Mouse (Mus musculus) embryonic facial prominence, embryonic 15.5 days (tissue): ENCODE results near the gene Qrich1. TPM values are rescaled to one million over a fixed set of nuclear protein-coding genes. Genes with fewer than 3 reads are reported as not detected.
A peak's percentile ranks its signal among the peaks of the same experiment; 100 is the strongest.

Experiments used
- ATAC-seq: fragments of 200-750 bp; cut with Nextera tagmentation; 2 replicates; pipeline ENCODE4 v1.8.0; 2017; ENCODE audit warnings: low read depth, moderate TSS enrichment; ENCODE audit not compliant: insufficient number of reproducible peaks, low FRiP score, low TSS enrichment
- H3K27ac ChIP-seq: fragments of 300-500 bp; sonication (generic); replicated peaks from 2 replicates; pipeline ENCODE4 v1.5.1; 2015; ENCODE audit warnings: mild to moderate bottlenecking, inconsistent platforms
- H3K27me3 ChIP-seq: fragments of 300-500 bp; sonication (generic); 2 replicates; pipeline ENCODE4 v1.6.1; 2015; ENCODE audit warnings: inconsistent platforms
- H3K36me3 ChIP-seq: fragments of 300-500 bp; sonication (generic); 2 replicates; pipeline ENCODE4 v1.6.1; 2015; ENCODE audit warnings: mild to moderate bottlenecking, inconsistent platforms
- H3K4me1 ChIP-seq: fragments of 300-500 bp; sonication (generic); 2 replicates; pipeline ENCODE4 v1.6.1; 2015; ENCODE audit warnings: inconsistent platforms
- H3K4me2 ChIP-seq: fragments of 300-500 bp; sonication (generic); replicated peaks from 2 replicates; pipeline ENCODE4 v1.6.1; 2015; ENCODE audit warnings: mild to moderate bottlenecking, inconsistent platforms
- H3K4me3 ChIP-seq: fragments of 300-500 bp; sonication (generic); replicated peaks from 2 replicates; pipeline ENCODE4 v1.5.1; 2015; ENCODE audit warnings: mild to moderate bottlenecking, inconsistent platforms
- H3K9ac ChIP-seq: fragments of 300-500 bp; sonication (generic); 2 replicates; pipeline ENCODE4 v1.6.1; 2015; ENCODE audit warnings: inconsistent platforms
- H3K9me3 ChIP-seq: fragments of 300-500 bp; sonication (generic); replicated peaks from 2 replicates; pipeline ENCODE4 v1.6.1; 2016; ENCODE audit warnings: inconsistent platforms
- WGBS: fragments of 180-500 bp; shearing (Covaris S2); methylation state at CpG from one replicate; pipeline ENCODE4 v1.1.7; 2015; 5-methylcytosine and 5-hydroxymethylcytosine counted together
- polyA plus RNA-seq: library from polyadenylated mRNA; unstranded; fragments of >200 nt; fragmentation: Nextera tagmentation; extraction: Ambion mirVana; gene quantifications from 2 replicates; pipeline ENCODE4 v1.2.1, GENCODE M21; 2015

Qrich1 gene
- polyA plus RNA-seq, 1 experiment from 2014 or later, result 125 TPM

DNA sequence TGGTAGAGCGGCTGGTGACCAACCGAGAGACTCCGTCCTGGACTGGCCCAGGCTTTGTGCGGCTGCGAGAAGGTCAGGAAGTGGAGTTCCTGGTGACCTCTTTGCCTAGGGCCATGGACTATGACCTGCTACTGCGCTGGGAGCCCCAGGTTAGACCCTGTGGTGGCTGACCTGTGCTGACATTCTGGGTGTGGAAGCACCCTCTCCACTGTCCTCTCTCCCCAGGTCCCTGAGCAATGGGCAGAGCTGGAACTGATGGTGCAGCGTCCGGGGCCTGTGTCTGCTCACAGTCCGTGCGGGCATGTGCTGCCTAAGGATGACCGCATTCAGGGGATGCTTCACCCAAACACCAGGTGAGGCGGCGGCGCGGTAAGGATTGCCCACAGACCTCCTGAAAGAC lies 32.6 kb upstream of the Qrich1 start:
- H3K9ac ChIP-seq, result no peak overlapping the region
- H3K4me3 ChIP-seq, result no peak overlapping the region
- no peak for ATAC-seq
- no peak overlapping the region for H3K4me2 ChIP-seq
- H3K27me3 ChIP-seq, result no peaks in the 10 kb centered on the region
- peaks cover 76% of the 10 kb centered on the region for H3K36me3 ChIP-seq
- H3K4me1 ChIP-seq, result peaks cover 24% of the 10 kb centered on the region
- no peak overlapping the region for H3K27ac ChIP-seq
- no peaks in the 10 kb centered on the region for H3K9me3 ChIP-seq
- 92% methylated on average over 15 of the region's 15 CpGs for WGBS

DNA sequence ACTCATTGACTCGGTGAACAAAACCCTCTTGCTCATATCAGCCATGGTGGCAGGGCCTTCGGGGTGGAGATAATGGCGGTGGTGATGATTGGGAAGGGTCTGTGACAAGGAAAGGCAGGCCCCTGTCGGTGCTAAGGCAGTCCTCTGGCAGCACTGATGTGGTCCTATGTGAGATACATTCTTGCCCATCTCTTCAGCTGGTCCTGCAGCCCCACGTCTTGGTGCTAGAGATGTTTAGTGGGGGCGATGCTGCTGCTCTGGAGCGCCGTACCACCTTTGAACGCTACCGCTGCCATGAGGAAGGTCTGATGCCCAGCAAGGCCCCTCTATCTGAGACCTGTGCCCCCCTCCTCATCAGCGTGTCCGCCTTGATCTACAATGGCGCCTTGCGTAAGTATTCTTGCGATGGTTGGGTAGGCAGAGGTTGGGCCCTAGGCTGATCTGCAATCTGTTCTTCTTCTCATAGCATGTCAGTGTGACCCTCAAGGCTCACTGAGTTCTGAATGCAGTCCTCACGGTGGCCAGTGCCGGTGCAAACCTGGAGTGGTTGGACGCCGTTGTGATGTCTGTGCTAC lies 31.2 kb upstream of the Qrich1 start:
- Histone ChIP-seq H3K36me3 (peaks cover 83% of the 10 kb centered on the region), H3K9me3 (no peaks in the 10 kb centered on the region)

DNA sequence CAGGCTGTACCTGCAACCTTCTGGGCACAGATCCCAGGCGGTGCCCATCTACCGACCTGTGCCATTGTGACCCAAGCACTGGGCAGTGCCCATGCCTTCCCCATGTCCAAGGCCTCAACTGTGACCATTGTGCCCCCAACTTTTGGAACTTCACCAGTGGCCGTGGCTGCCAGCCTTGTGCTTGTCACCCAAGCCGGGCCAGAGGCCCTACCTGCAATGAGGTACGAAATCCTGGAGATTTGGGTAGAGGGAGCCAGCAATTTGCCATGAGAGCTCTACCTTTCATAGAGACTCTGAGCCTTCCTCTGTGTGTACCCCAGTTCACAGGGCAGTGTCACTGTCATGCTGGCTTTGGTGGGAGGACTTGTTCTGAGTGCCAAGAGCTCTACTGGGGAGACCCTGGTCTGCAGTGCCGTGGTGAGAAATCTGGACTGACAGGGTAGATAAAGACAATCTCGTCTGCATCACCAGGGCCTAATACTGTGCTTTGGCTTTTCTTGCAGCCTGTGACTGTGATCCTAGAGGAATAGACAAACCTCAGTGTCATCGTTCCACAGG lies 29.6 kb upstream of the Qrich1 start:
- no peak overlapping the region for H3K4me2 ChIP-seq
- no peak overlapping the region for H3K27ac ChIP-seq
- H3K9me3 ChIP-seq, result no peaks in the 10 kb centered on the region
- ATAC-seq, result no peak
- no peak overlapping the region for H3K4me3 ChIP-seq
- H3K36me3 ChIP-seq, result peaks cover 76% of the 10 kb centered on the region
- WGBS, result 92% methylated on average over 8 of the region's 8 CpGs
- no peaks in the 10 kb centered on the region for H3K27me3 ChIP-seq
- no peak overlapping the region for H3K9ac ChIP-seq
- H3K4me1 ChIP-seq, result peaks cover 17% of the 10 kb centered on the region

More for the DNA sequence above, 31.2 kb upstream of the Qrich1 start:
- Histone ChIP-seq H3K4me2 (no peak overlapping the region), H3K9ac (no peak overlapping the region), H3K4me3 (no peak overlapping the region), H3K27me3 (no peaks in the 10 kb centered on the region), H3K4me1 (peaks cover 19% of the 10 kb centered on the region), H3K27ac (no peak overlapping the region)
- 93% methylated on average over 19 of the region's 19 CpGs for WGBS
- no peak for ATAC-seq

DNA sequence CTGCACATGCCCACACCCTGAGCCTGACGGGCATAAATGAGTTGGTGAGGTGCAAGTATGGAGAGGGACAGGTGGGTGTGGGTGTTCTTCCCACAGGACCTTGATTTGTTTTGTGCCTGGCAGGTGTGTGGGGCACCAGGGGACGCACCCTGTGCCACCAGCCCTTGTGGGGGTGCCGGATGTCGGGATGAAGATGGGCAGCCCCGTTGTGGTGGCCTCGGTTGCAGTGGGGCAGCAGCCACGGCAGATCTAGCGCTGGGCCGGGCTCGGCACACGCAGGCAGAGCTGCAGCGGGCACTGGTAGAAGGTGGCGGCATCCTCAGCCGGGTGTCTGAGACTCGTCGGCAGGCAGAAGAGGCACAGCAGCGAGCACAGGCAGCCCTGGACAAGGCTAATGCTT lies 28.2 kb upstream of the Qrich1 start:
- WGBS, result 92% methylated on average over 17 of the region's 17 CpGs
- Histone ChIP-seq H3K4me2 (no peak overlapping the region), H3K36me3 (peaks cover 76% of the 10 kb centered on the region), H3K27ac (no peak overlapping the region), H3K9ac (no peak overlapping the region), H3K9me3 (no peaks in the 10 kb centered on the region), H3K4me1 (peaks cover 21% of the 10 kb centered on the region), H3K27me3 (no peaks in the 10 kb centered on the region), H3K4me3 (no peak overlapping the region)
- ATAC-seq, result no peak

DNA sequence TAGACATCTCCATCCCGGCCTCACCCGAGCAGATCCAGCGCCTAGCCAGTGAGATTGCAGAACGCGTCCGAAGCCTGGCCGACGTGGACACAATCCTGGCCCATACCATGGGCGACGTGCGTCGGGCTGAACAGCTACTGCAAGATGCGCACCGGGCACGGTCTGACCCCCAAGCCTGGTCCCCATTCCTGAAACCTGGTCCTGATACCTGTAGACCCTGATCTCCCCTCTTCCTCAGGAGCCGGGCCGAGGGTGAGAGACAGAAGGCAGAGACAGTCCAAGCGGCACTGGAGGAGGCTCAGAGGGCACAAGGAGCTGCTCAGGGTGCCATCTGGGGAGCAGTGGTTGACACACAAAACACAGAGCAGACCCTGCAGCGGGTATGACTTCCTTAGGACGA lies 27.4 kb upstream of the Qrich1 start:
- ATAC-seq, result no peak
- Histone ChIP-seq H3K9ac (no peak overlapping the region), H3K4me3 (no peak overlapping the region), H3K4me1 (peaks cover 21% of the 10 kb centered on the region), H3K9me3 (no peaks in the 10 kb centered on the region), H3K36me3 (peaks cover 76% of the 10 kb centered on the region), H3K4me2 (no peak overlapping the region), H3K27ac (no peak overlapping the region), H3K27me3 (no peaks in the 10 kb centered on the region)
- WGBS, result 95% methylated on average over 20 of the region's 20 CpGs

DNA sequence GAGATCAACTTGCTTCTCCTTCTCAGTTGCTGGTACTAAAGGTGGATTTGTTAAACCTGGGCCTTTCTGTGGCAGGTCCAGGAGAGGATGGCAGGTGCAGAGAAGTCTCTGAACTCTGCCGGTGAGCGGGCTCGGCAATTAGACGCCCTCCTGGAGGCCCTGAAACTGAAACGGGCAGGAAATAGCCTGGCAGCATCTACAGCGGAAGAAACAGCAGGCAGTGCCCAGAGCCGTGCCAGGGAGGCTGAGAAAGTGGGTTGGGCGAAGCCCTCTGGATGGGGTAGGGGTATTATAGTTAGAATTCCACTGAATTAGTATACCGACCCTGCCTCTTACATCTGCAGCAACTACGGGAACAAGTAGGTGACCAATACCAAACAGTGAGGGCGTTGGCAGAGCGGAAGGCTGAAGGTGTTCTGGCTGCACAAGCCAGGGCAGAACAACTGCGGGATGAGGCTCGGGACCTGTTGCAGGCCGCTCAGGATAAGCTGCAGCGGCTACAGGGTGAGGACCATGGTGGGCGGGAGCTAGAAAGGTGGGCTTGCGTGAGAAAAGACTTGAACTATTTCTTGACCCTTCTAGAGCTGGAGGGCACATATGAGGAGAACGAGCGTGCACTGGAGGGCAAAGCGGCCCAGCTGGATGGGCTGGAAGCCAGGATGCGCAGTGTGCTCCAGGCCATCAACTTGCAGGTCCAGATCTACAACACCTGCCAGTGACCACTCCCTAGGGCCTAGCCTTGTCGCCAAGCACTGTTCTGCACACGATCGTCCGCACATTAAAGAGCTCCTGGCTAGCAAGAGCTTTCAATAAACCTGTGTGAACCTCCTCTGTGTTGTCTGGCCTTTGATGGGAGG lies 26.7 kb upstream of the Qrich1 start:
- H3K4me1 ChIP-seq, result peaks cover 21% of the 10 kb centered on the region
- peak; percentile 35 for ATAC-seq
- H3K27me3 ChIP-seq, result no peaks in the 10 kb centered on the region
- H3K36me3 ChIP-seq, result peaks cover 78% of the 10 kb centered on the region
- H3K9ac ChIP-seq, result 0 out of 2 replicates have a peak overlapping the region, but pooled peaks have one; percentile 7
- WGBS, result 60% methylated on average over 26 of the region's 26 CpGs
- H3K9me3 ChIP-seq, result no peaks in the 10 kb centered on the region
- H3K27ac ChIP-seq, result peak overlapping the region; percentile 98
- H3K4me2 ChIP-seq, result peak overlapping the region; percentile 77
- H3K4me3 ChIP-seq, result peak overlapping the region; percentile 96

DNA sequence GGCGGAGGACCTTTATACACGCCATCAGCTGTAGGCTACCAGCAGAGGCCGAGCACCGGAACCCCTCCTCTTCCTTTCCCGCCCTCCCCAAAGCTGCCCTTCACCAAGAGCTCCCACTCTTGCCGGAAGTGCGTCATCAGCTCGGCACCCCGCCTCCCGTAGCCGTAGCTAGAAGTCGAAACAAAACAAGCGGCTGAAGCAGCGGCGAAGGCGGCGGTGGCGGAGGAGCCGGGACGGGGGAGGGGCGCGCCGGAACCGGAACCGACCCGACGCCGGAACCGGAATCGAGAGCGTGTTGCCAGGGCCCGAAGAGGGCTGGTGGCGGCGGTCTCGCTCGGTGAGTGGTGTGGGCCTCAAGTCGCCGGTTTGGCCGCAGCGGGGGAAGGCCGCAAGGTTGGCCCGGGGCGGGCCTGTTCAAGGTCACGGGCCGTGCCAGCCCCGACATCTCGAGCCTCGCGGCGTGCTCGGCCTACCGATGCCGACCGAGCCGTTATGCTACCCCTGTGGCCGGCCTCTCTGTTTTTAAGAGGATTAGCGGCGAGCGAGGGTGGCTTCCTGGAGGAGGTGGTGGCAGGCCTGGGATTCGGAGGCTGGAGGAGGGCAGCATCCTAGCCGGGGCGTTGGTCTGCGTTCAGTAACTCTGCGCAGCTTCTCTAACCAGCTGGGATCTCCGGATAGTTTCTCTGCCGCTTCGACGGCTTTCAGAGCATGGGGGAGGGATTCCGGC lies 25.9 kb upstream of the Qrich1 start, which contains the start of gene Usp19:
TSS of gene Usp19 (plus strand) at position 44 of the 727 bp plus-strand sequence.
- H3K4me1 ChIP-seq, result peaks cover 21% of the 10 kb centered on the region
- H3K4me3 ChIP-seq, result peak within 1 kb of the TSS; percentile 96
- H3K4me2 ChIP-seq, result peak within 1 kb of the TSS; percentile 77
- WGBS, result under 1% methylated on average over 69 of the region's 69 CpGs
- ATAC-seq, result peak; percentile 88
- no peaks in the 10 kb centered on the region for H3K9me3 ChIP-seq
- peak within 1 kb of the TSS; percentile 98 for H3K9ac ChIP-seq
- H3K27ac ChIP-seq, result peak within 1 kb of the TSS; percentile 98
- H3K27me3 ChIP-seq, result no peaks in the 10 kb centered on the region
- peaks cover 77% of the 10 kb centered on the region for H3K36me3 ChIP-seq

DNA sequence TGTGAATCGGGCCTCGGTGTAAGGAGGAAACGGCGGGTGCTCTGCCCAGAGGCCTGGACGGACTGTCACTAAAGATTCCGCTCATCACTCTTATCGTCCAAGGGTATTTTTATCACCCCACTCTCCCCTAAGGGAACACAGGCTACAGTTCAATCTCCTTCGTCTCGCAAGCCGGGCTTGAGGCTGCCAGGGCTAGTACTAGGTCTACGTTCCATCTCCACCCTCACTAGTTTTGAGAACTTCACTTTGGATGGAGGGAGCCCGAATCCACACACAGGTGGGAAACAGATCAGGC lies 25.4 kb upstream of the Qrich1 start:
- Histone ChIP-seq H3K4me3 (peak overlapping the region; percentile 96), H3K27me3 (no peaks in the 10 kb centered on the region), H3K4me1 (peaks cover 21% of the 10 kb centered on the region), H3K27ac (peak overlapping the region; percentile 98), H3K9ac (peak overlapping the region; percentile 98), H3K4me2 (peak overlapping the region; percentile 77), H3K9me3 (no peaks in the 10 kb centered on the region), H3K36me3 (peaks cover 77% of the 10 kb centered on the region)
- WGBS, result 6% methylated on average over 12 of the region's 12 CpGs
- no peak for ATAC-seq

DNA sequence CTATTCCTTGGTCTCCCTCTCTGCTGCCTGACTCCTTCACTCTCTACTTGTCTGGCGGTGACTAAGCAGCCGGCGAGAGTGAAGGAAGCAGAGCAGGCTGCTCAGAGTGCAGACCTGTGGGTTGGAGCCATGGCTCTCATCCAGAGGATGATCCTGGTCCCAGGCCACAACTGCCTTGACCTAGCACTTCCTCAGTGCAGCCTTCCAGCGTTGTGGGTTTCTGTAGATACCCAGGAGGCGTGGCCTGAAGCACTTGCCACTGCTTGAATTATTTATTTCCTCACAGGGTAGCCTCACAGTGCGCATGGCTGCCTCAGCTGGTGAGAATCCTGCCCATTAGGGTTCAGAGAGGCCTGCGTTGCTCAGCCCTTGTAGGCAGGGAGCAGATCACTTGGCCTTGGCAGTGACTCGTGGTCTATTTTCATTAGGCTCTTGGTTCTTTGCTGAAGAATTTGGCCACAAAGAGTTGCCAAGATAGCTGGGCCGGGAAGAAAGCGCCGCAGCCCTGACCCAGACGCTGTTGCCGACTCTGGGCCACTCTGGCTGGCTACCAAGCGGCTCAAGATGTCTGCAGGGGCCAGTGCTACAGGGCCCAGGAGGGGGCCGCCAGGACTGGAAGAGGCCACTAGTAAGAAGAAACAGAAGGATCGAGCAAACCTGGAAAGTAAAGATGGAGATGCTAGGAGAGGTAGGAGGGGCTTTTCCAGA lies 24.4 kb upstream of the Qrich1 start:
- Histone ChIP-seq H3K9me3 (no peaks in the 10 kb centered on the region), H3K4me2 (peak overlapping the region; percentile 77), H3K4me1 (peaks cover 21% of the 10 kb centered on the region), H3K4me3 (peak overlapping the region; percentile 96), H3K9ac (peak overlapping the region; percentile 98), H3K27me3 (no peaks in the 10 kb centered on the region), H3K36me3 (peaks cover 77% of the 10 kb centered on the region), H3K27ac (peak overlapping the region; percentile 56)
- WGBS, result 84% methylated on average over 16 of the region's 16 CpGs
- ATAC-seq, result no peak

DNA sequence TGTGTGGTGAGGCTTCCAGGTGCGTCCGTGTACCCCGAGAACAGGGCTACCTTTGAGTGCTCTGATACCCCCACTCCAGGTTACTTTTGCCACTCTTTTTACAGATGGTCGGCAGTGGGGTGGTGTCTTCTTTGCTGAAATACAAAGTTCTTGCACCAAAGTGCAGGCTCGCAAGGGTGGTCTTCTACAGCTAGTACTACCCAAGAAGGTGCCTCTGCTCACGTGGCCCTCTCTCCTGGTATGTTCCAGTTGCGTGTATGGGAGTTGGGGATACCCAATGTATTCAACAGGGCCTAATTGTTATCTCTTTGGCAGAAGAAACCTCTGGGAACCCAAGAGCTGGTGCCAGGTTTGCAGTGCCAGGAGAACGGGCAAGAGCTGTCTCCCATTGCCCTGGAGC lies 23.4 kb upstream of the Qrich1 start:
- Histone ChIP-seq H3K9me3 (no peaks in the 10 kb centered on the region), H3K4me3 (no peak overlapping the region), H3K36me3 (peaks cover 77% of the 10 kb centered on the region), H3K9ac (no peak overlapping the region), H3K4me1 (peaks cover 21% of the 10 kb centered on the region), H3K4me2 (no peak overlapping the region), H3K27me3 (no peaks in the 10 kb centered on the region), H3K27ac (no peak overlapping the region)
- 98% methylated on average over 8 of the region's 8 CpGs for WGBS
- ATAC-seq, result no peak
